Mouse (Mus musculus) myocyte (in vitro differentiated cells): ENCODE measurements around the gene Ggn. TPM values are rescaled to one million over a fixed set of nuclear protein-coding genes. Genes with fewer than 3 reads are reported as not detected.
"Not testable (repeated sequence)": the region's sequence is repeated elsewhere in the genome, so short reads cannot be mapped to it uniquely, and the experiment has no call there.

ENCODE experiments used
- H3K27me3 ChIP-seq: one replicate; pipeline ENCODE4 v1.6.1; 2011; ENCODE audit not compliant: control insufficient read depth, insufficient read depth, insufficient read length
- H3K36me3 ChIP-seq: one replicate; pipeline ENCODE4 v1.6.1; 2011; ENCODE audit not compliant: control insufficient read depth, insufficient read depth
- H3K4me2 ChIP-seq: one replicate; pipeline ENCODE4 v1.6.1; 2011; ENCODE audit warnings: low read depth, control low read depth
- H3K4me3 ChIP-seq: one replicate; pipeline ENCODE4 v1.5.1; 2011; ENCODE audit warnings: mild to moderate bottlenecking, control low read depth, moderate library complexity
- H3K79me2 ChIP-seq: one replicate; pipeline ENCODE4 v1.6.1; 2011; ENCODE audit not compliant: control insufficient read depth, insufficient read depth
- H3ac ChIP-seq: one replicate; pipeline ENCODE4 v1.6.1; 2011; ENCODE audit not compliant: control insufficient read depth, insufficient read length
- CEBPB ChIP-seq: IDR thresholded peaks from 2 replicates; pipeline ENCODE4 v1.6.1; 2011; ENCODE audit warnings: mild to moderate bottlenecking, moderate library complexity; ENCODE audit not compliant: poor library complexity, insufficient read depth, severe bottlenecking
- E2F4 ChIP-seq: IDR thresholded peaks from one replicate; pipeline ENCODE4 v1.6.1; 2011; ENCODE audit warnings: mild to moderate bottlenecking, control low read depth, moderate library complexity; ENCODE audit not compliant: insufficient read depth
- MAX ChIP-seq: IDR thresholded peaks from one replicate; pipeline ENCODE4 v1.6.1; 2011; ENCODE audit warnings: low read depth, mild to moderate bottlenecking, control low read depth
- MYOD1 ChIP-seq, 3 experiments: IDR thresholded peaks; one replicate each; pipeline ENCODE4 v1.6.1; 2011; ENCODE audit warnings: control low read depth in 2 of 3, low read depth in 2 of 3, mild to moderate bottlenecking in 2 of 3, moderate library complexity in 1 of 3; ENCODE audit not compliant: insufficient read length in 2 of 3, control insufficient read depth in 1 of 3
- MYOG ChIP-seq, 3 experiments: IDR thresholded peaks; one replicate each; pipeline ENCODE4 v1.6.1; 2011; ENCODE audit warnings: control low read depth in 2 of 3, low read depth in 2 of 3, mild to moderate bottlenecking in 2 of 3; ENCODE audit not compliant: insufficient read length in 2 of 3, control insufficient read depth in 1 of 3, insufficient read depth in 1 of 3
- POLR2A ChIP-seq: IDR thresholded peaks from one replicate; pipeline ENCODE4 v1.6.1; 2011; ENCODE audit warnings: low read depth, mild to moderate bottlenecking, control low read depth, moderate library complexity; ENCODE audit not compliant: insufficient read length
- POLR2AphosphoS2 ChIP-seq: IDR thresholded peaks from one replicate; pipeline ENCODE4 v1.6.1; 2011; ENCODE audit warnings: low read depth, control low read depth; ENCODE audit not compliant: insufficient read length
- REST ChIP-seq: IDR thresholded peaks from one replicate; pipeline ENCODE4 v1.6.1; 2011; ENCODE audit warnings: mild to moderate bottlenecking, control low read depth, moderate library complexity; ENCODE audit not compliant: insufficient read depth, insufficient read length
- SRF ChIP-seq: IDR thresholded peaks from one replicate; pipeline ENCODE4 v1.6.1; 2011; ENCODE audit warnings: low read depth; ENCODE audit not compliant: control insufficient read depth, insufficient read length
- TCF12 ChIP-seq: IDR thresholded peaks from one replicate; pipeline ENCODE4 v1.6.1; 2011; ENCODE audit warnings: mild to moderate bottlenecking, control low read depth; ENCODE audit not compliant: poor library complexity, insufficient read depth, severe bottlenecking
- TCF3 ChIP-seq: IDR thresholded peaks from one replicate; pipeline ENCODE4 v1.6.1; 2011; ENCODE audit warnings: low read depth, control low read depth; ENCODE audit not compliant: insufficient read length
- USF1 ChIP-seq: IDR thresholded peaks from one replicate; pipeline ENCODE4 v1.6.1; 2011; ENCODE audit warnings: low read depth, mild to moderate bottlenecking, control low read depth, moderate library complexity
- polyA plus RNA-seq: library from polyadenylated mRNA; unstranded; fragments of >200 nt; fragmentation: generic; extraction: Trizol; gene quantifications from one replicate; pipeline ENCODE4 v1.2.1, GENCODE M21; 2012; ENCODE audit warnings: missing spikeins

Ggn gene
- polyA plus RNA-seq, 1 experiment: 0.89 TPM

DNA sequence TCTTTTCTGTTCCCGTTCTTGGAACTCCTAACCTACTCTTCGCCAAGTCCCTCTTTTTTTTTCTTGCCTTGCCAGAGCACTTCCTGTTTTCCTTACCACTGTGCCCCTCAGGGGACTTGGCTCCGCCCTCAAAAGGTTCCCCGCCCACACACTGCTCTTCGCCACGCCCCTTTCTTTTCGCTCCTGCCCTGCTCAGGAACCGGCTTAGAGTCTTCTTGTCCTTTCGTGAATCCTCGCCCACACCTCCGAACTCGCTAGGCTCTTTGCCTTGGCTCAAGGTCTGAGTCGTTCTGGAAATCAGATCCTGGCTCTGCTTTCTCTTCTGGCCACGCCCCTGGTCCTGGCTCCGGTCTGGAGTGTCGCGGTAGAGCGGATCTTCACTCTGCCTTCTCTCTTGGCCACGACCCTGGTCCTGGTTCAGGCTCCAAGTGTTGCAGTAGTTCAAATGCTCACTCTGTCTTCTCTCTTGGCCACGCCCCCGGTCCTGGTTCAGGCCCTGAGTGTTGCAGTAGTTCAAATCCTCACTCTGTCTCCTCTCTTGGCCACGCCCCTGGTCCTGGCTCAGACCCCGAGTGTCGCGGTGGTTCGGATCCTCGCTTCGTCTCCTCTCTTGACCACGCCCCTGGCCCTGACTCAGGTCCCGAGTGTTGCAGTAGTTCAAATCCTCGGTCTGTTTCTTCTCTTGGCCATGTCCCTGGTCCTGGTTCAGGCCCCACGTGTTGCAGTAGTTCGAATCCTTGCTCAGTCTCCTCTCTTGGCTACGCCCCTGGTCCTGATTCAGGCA, 41.6 kb downstream of the Ggn start:
- no peak overlapping the region for H3ac ChIP-seq
- TF ChIP-seq CEBPB (no peak), TCF12 (no peak), SRF (no peak), POLR2A (no peak), MAX (no peak), USF1 (no peak), MYOG (IDR thresholded peaks at IDR 0.05; ENCODE audit: control insufficient read depth in 1 of 3, insufficient read depth in 1 of 3, insufficient read length in 2 of 3, low read depth in 2 of 3) (no peak), E2F4 (no peak), POLR2AphosphoS2 (no peak), MYOD1 (IDR thresholded peaks at IDR 0.05; ENCODE audit: control insufficient read depth in 1 of 3, insufficient read length in 2 of 3, low read depth in 2 of 3) (no peak), REST (no peak), TCF3 (no peak)
- H3K4me2 ChIP-seq: peak overlapping the region; percentile 81
- H3K79me2 ChIP-seq: no peaks in the 10 kb centered on the region
- H3K36me3 ChIP-seq: no peaks in the 10 kb centered on the region
- no peaks in the 10 kb centered on the region for H3K27me3 ChIP-seq
- H3K4me3 ChIP-seq: peak overlapping the region; percentile 22

DNA sequence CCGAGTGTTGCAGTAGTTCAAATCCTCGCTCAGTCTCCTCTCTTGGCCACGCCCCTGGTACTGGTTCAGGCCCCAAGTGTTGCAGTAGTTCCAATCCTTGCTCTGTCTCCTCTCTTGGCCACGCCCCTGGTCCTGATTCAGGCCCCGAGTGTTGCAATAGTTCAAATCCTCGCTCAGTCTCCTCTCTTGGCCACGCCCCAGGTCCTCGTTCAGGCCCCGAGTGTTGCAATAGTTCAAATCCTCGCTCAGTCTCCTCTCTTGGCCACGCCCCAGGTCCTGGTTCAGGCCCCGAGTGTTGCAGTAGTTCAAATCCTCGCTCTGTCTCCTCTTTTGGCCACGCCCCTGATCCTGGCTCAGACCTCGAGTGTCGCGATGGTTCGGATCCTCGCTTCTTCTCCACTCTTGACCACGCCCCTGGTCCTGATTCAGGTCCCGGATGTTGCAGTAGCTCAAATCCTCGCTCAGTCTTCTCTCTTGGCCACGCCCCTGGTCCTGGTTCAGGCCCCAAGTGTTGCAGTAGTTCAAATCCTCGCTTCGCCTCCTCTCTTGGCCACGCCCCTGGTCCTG, 42.3 kb downstream of the Ggn start:
- Histone ChIP-seq H3ac (no peak overlapping the region), H3K79me2 (no peaks in the 10 kb centered on the region), H3K4me2 (peak overlapping the region; percentile 81), H3K36me3 (no peaks in the 10 kb centered on the region), H3K4me3 (peak overlapping the region; percentile 22), H3K27me3 (no peaks in the 10 kb centered on the region)
- TF ChIP-seq USF1 (no peak), MYOG (IDR thresholded peaks at IDR 0.05; ENCODE audit: control insufficient read depth in 1 of 3, insufficient read depth in 1 of 3, insufficient read length in 2 of 3, low read depth in 2 of 3) (no peak), MYOD1 (IDR thresholded peaks at IDR 0.05; ENCODE audit: control insufficient read depth in 1 of 3, insufficient read length in 2 of 3, low read depth in 2 of 3) (no peak), TCF3 (no peak), TCF12 (no peak), POLR2AphosphoS2 (no peak), MAX (no peak), E2F4 (no peak), SRF (no peak), CEBPB (no peak), POLR2A (no peak), REST (no peak)

- H3K36me3 ChIP-seq, H3K27me3 ChIP-seq, H3K4me3 ChIP-seq, H3ac ChIP-seq, H3K4me2 ChIP-seq, H3K79me2 ChIP-seq: not testable (repeated sequence)
Measured at GRCm38 (mm10) chr7:29212775-29213560, 43.0 kb downstream of the Ggn start.

DNA sequence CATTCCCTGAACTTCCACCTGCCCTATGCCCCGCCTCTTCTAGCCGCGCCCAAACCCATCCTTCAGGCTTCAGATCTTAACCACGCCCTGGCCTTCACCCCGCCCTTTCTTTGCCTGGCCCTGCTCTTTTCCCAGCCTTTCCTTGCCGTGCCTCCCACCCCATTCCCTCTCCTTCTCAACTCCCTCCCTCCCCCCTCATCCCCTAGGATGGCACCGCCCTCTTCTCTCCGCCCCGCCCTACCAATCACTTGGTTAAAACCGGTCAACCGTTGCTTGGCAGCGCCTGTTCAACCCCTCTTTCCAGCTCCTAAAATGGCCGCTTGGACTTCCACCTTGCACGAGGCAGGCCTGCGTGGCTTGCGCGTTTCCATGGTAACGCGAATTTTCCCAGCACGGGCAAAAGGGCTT, 43.7 kb downstream of the Ggn start, which contains the start of gene Catsperg1:
Gene Catsperg1 (minus strand): TSS at position 361 of the 408 bp plus-strand sequence.
- Histone ChIP-seq H3K79me2 (no peaks in the 10 kb centered on the region), H3K36me3 (no peaks in the 10 kb centered on the region), H3K4me3 (no peak within 1 kb of the TSS), H3K27me3 (no peaks in the 10 kb centered on the region), H3K4me2 (no peak within 1 kb of the TSS), H3ac (no peak within 1 kb of the TSS)
- TF ChIP-seq TCF12 (no peak), REST (no peak), MYOG (IDR thresholded peaks at IDR 0.05; ENCODE audit: control insufficient read depth in 1 of 3, insufficient read depth in 1 of 3, insufficient read length in 2 of 3, low read depth in 2 of 3) (no peak), MYOD1 (IDR thresholded peaks at IDR 0.05; ENCODE audit: control insufficient read depth in 1 of 3, insufficient read length in 2 of 3, low read depth in 2 of 3) (no peak), USF1 (no peak), POLR2AphosphoS2 (no peak), TCF3 (no peak), POLR2A (no peak), SRF (no peak), CEBPB (no peak), MAX (no peak), E2F4 (no peak)
